Mouse (Mus musculus) layer of hippocampus, adult 11-12 months (tissue): ENCODE data around the gene Agbl5.

Experiments
- DNase-seq: peaks from one replicate; pipeline ENCODE4 v3.0.0; 2022; ENCODE audit warnings: low spot score

Gene Agbl5

DNA sequence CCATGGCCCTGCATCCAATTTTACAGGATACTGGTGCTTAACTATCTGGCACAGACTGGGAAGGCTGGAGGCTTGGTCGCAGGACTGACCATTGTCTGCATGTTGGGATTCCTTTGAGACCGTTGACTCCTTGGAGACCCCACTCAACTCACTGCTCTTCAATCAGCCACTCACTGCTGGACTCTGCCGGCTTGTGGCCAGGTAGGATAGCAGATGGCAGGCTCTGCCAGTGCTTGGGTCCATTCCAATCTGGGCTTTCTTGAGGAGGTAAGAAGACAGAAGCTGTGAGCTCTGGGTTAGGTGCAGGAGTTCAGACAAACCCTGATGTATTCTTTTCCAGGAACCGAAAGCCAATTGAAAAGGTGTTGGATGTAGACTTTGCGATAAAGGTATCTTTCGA, 65.6 kb downstream of the Agbl5 start:
- no peak for DNase-seq

DNA sequence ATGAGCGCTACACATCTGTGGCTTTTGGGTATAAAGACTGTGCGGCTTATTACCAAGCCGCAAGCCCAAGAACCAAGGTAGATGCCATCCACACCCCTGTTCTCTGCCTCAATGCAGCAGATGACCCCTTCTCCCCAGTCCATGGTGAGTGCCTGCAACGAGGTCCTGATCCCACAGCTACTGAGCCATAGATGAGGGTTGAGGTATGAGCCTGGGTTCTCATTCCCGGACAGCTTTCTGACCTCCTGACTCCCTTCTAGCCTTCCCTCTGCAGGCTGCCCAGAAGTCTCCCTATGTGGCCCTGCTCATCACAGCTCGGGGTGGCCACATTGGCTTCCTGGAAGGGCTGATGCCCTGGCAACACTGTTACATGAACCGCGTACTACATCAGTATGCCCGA, 66.1 kb downstream of the Agbl5 start:
- no peak for DNase-seq

DNA sequence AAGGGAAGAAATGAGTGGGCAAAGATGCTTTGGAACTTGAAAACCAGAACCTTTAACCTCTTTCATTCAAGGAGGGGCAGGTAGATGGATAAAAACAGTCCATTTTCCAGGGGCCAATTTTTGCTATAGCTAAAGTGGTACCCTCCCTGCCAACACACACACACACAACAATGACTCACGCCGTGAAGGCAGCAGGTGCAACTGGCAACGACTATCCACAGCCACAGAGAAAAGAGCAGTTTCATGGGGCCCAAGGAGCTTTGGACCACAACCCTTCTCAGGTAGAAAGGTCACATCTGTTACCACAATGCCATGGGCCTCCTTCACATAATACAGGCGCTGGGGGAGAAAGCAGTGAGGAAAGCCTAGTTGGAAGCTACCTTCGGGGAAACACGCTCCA, 67.3 kb downstream of the Agbl5 start:
- DNase-seq, result no peak
